Mouse (Mus musculus) embryonic facial prominence, embryonic 13.5 days (tissue): ENCODE results near the gene Hist1h4f. TPM values are rescaled to one million over a fixed set of nuclear protein-coding genes. Genes with fewer than 3 reads are reported as not detected.
"Not testable (repeated sequence)": the region's sequence is repeated elsewhere in the genome, so short reads cannot be mapped to it uniquely, and the experiment has no call there.

ENCODE experiments used
- ATAC-seq: fragments of 200-750 bp; cut with Nextera tagmentation; 2 replicates; pipeline ENCODE4 v1.8.0; 2017; ENCODE audit warnings: low read depth; ENCODE audit not compliant: insufficient number of reproducible peaks, insufficient read depth, low FRiP score, low TSS enrichment
- H3K27ac ChIP-seq: fragments of 300-500 bp; sonication (generic); 2 replicates; pipeline ENCODE4 v1.5.1; 2015; ENCODE audit warnings: moderate library complexity, mild to moderate bottlenecking, inconsistent platforms
- H3K27me3 ChIP-seq: fragments of 300-500 bp; sonication (generic); 2 replicates; pipeline ENCODE4 v1.6.1; 2015; ENCODE audit warnings: mild to moderate bottlenecking, inconsistent platforms
- H3K36me3 ChIP-seq: fragments of 300-500 bp; sonication (generic); 2 replicates; pipeline ENCODE4 v1.6.1; 2015; ENCODE audit warnings: mild to moderate bottlenecking, inconsistent platforms
- H3K4me1 ChIP-seq: fragments of 300-500 bp; sonication (generic); 2 replicates; pipeline ENCODE4 v1.6.1; 2015; ENCODE audit warnings: inconsistent platforms
- H3K4me2 ChIP-seq: fragments of 300-500 bp; sonication (generic); 2 replicates; pipeline ENCODE4 v1.6.1; 2015; ENCODE audit warnings: moderate library complexity, mild to moderate bottlenecking, inconsistent platforms
- H3K4me3 ChIP-seq: fragments of 300-500 bp; sonication (generic); 2 replicates; pipeline ENCODE4 v1.5.1; 2015; ENCODE audit warnings: mild to moderate bottlenecking, inconsistent platforms
- H3K9ac ChIP-seq: fragments of 300-500 bp; sonication (generic); 2 replicates; pipeline ENCODE4 v1.6.1; 2015; ENCODE audit warnings: mild to moderate bottlenecking, inconsistent platforms
- H3K9me3 ChIP-seq: fragments of 300-500 bp; sonication (generic); 2 replicates; pipeline ENCODE4 v1.6.1; 2016; ENCODE audit warnings: inconsistent platforms
- WGBS: fragments of 180-500 bp; shearing (Covaris S2); methylation state at CpG from one replicate; pipeline ENCODE4 v1.1.7; 2015; ENCODE audit warnings: mixed read lengths; 5-methylcytosine and 5-hydroxymethylcytosine counted together
- polyA plus RNA-seq: library from polyadenylated mRNA; unstranded; fragments of >200 nt; fragmentation: Nextera tagmentation; extraction: Ambion mirVana; gene quantifications from 2 replicates; pipeline ENCODE4 v1.2.1, GENCODE M21; 2015

Hist1h4f gene
- polyA plus RNA-seq, 1 experiment from 2014 or later = 2.9 TPM

GRCm38 (mm10) chr13:23546694-23547093 lies 4.8 kb downstream of the Hist1h4f start:
- Histone ChIP-seq H3K9ac (no peak overlapping the region), H3K36me3 (no peaks in the 10 kb centered on the region), H3K27me3 (no peaks in the 10 kb centered on the region), H3K4me2 (0 out of 2 replicates have a peak overlapping the region, but pooled peaks have one; percentile 0), H3K4me1 (peaks cover 6% of the 10 kb centered on the region), H3K4me3 (no peak overlapping the region), H3K27ac (peak overlapping the region; percentile 23; the same call in 1 of the 2 replicates), H3K9me3 (no peaks in the 10 kb centered on the region)
- WGBS = 81% methylated on average over 5 of the region's 5 CpGs
- ATAC-seq = no peak

DNA sequence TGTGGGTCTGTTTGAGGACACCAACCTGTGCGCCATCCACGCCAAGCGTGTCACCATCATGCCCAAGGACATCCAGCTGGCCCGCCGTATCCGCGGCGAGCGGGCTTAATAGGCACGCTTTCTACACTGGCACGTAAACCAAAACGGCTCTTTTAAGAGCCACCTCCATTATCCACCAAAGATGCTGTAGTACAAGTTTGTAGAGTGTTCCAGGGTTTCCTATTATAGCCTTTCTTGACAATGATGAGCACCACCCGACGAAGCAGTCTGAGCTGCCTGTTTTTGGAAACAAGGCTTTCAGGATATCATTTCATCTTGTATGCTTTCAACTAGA lies 6.7 kb downstream of the Hist1h4f start:
- peak overlapping the region; percentile 51 for H3K4me3 ChIP-seq
- H3K9me3 ChIP-seq, H3K36me3 ChIP-seq, H3K27me3 ChIP-seq, H3K4me1 ChIP-seq, ATAC-seq: not testable (repeated sequence)
- peak overlapping the region; percentile 69 for H3K4me2 ChIP-seq
- WGBS = 0% methylated on average over 13 of the region's 14 CpGs
- peak overlapping the region; percentile 76 for H3K9ac ChIP-seq
- H3K27ac ChIP-seq = peak overlapping the region; percentile 97

DNA sequence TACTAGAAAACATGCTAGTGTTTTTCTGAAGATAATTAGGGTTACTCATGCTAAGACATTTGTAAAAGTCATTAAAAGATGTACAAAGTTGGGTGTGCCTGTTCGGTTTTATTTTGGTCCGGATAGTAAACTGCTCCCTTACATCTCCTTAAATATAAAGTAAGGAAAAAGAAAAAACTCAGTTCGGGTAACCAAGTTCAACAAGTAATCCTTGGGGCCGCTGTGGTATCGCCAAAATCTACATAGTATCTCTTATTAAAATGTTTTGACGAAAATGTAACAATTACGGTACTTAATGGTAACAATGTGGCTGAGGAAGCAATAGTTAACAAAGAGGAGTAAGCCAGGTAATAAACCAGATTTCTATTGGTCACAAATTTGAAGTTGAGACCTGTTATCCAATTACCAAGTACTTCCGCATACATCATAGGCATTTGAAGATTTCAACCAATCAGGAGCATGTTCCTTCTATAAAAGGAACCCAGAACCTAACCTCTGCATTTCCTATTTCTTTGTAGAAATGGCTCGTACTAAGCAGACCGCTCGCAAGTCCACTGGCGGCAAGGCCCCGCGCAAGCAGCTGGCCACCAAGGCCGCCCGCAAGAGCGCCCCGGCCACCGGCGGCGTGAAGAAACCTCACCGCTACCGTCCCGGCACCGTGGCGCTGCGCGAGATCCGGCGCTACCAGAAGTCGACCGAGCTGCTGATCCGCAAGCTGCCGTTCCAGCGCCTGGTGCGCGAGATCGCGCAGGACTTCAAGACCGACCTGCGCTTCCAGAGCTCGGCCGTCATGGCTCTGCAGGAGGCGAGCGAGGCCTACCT lies 7.3 kb downstream of the Hist1h4f start, which contains the start of gene Hist1h3f:
Gene Hist1h3f, plus strand, starts transcription at position 88 of the 822 bp plus-strand sequence.
- Histone ChIP-seq H3K9me3 (no peaks in the 10 kb centered on the region), H3K27ac (peak within 1 kb of the TSS; percentile 97), H3K36me3 (no peaks in the 10 kb centered on the region), H3K9ac (peak within 1 kb of the TSS; percentile 76), H3K27me3 (no peaks in the 10 kb centered on the region), H3K4me3 (peak within 1 kb of the TSS; percentile 51), H3K4me1 (no peaks in the 10 kb centered on the region; the same call in 1 of the 2 replicates), H3K4me2 (peak within 1 kb of the TSS; percentile 69)
- ATAC-seq = peak; percentile 91
- under 1% methylated on average over 22 of the region's 45 CpGs for WGBS

DNA sequence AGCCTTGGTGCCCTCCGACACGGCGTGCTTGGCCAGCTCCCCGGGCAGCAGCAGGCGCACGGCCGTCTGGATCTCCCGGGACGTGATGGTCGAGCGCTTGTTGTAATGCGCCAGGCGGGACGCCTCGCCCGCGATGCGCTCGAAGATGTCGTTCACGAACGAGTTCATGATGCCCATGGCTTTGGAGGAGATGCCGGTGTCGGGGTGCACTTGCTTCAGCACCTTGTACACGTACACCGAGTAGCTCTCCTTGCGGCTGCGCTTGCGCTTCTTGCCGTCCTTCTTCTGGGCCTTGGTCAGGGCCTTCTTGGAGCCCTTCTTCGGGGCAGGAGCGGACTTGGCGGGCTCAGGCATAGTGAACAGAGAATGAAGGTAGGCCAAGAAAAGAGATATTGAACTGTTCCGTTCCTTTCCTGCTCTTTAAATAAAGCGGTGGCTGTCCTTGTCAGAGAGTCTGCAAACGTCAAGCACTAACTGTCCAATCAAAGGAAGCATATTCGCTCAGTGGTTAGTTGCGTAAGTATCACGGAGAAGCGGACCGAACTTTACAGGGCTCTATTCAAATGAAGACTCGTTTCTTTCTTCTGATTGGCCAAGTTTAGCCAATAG lies 8.3 kb downstream of the Hist1h4f start, which contains the start of gene Hist1h2bh:
Gene Hist1h2bh, minus strand, starts transcription at position 394 of the 609 bp plus-strand sequence.
- Histone ChIP-seq H3K4me3 (peak within 1 kb of the TSS; percentile 51), H3K4me2 (peak within 1 kb of the TSS; percentile 69), H3K27ac (peak within 1 kb of the TSS; percentile 97), H3K9ac (peak within 1 kb of the TSS; percentile 74)
- not testable (repeated sequence) for H3K9me3 ChIP-seq, H3K4me1 ChIP-seq, H3K27me3 ChIP-seq, H3K36me3 ChIP-seq
- WGBS = under 1% methylated on average over 27 of the region's 42 CpGs
- peak; percentile 91 for ATAC-seq

- not testable (repeated sequence) for ATAC-seq, H3K36me3 ChIP-seq, H3K9me3 ChIP-seq, H3K4me1 ChIP-seq, H3K27me3 ChIP-seq
- 3% methylated on average over 3 of the region's 3 CpGs for WGBS
- Histone ChIP-seq H3K4me3 (peak overlapping the region; percentile 51), H3K27ac (peak overlapping the region; percentile 92), H3K4me2 (peak overlapping the region; percentile 68), H3K9ac (peak overlapping the region; percentile 74)
Measured at GRCm38 (mm10) chr13:23542225-23542980, 9.0 kb downstream of the Hist1h4f start.

DNA sequence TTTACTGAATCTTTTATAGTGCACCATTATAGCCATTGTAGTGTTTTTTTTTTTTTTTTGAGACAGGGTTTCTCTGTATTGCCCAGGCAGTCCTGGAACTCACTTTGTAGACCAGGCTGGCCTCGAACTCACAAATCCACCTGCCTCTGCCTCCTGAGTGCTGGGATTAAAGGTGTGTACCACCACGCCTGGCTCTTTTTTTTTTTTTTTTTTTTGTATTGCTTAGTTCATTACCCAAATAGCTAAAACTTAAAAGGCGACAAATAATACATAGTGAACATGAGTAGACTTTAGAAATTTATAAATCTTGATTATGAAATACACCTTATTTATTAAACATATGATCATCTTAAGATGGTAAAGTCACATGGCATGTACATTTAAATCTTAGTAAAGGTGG lies 10.0 kb downstream of the Hist1h4f start:
- WGBS = 71% methylated on average over 3 of the region's 3 CpGs
- no peaks in the 10 kb centered on the region for H3K9me3 ChIP-seq
- peaks cover 10% of the 10 kb centered on the region for H3K4me1 ChIP-seq
- H3K4me2 ChIP-seq = peak overlapping the region; percentile 68; the same call in 1 of the 2 replicates
- no peaks in the 10 kb centered on the region for H3K36me3 ChIP-seq
- no peak overlapping the region for H3K9ac ChIP-seq
- no peak for ATAC-seq
- H3K4me3 ChIP-seq = no peak overlapping the region
- no peak overlapping the region for H3K27ac ChIP-seq
- H3K27me3 ChIP-seq = no peaks in the 10 kb centered on the region

- not testable (repeated sequence) for H3K4me2 ChIP-seq, H3K36me3 ChIP-seq, ATAC-seq, H3K9me3 ChIP-seq, H3K27me3 ChIP-seq, H3K9ac ChIP-seq, H3K27ac ChIP-seq, H3K4me3 ChIP-seq
- H3K4me1 ChIP-seq = peaks cover 14% of the 10 kb centered on the region
- 68% methylated on average over 1 of the region's 1 CpGs for WGBS
Measured at GRCm38 (mm10) chr13:23539821-23540220, 11.6 kb downstream of the Hist1h4f start.

GRCm38 (mm10) chr13:23538249-23538648 lies 13.2 kb downstream of the Hist1h4f start:
- H3K4me1 ChIP-seq = peaks cover 20% of the 10 kb centered on the region
- H3K4me2 ChIP-seq = peak overlapping the region; percentile 24
- no peak overlapping the region for H3K4me3 ChIP-seq
- 0 out of 2 replicates have a peak overlapping the region, but pooled peaks have one; percentile 12 for H3K9ac ChIP-seq
- H3K27me3 ChIP-seq = no peaks in the 10 kb centered on the region
- H3K27ac ChIP-seq = 0 out of 2 replicates have a peak overlapping the region, but pooled peaks have one; percentile 48
- H3K9me3 ChIP-seq = no peaks in the 10 kb centered on the region
- WGBS = 59% methylated on average over 5 of the region's 5 CpGs
- ATAC-seq = no peak
- H3K36me3 ChIP-seq = no peaks in the 10 kb centered on the region

DNA sequence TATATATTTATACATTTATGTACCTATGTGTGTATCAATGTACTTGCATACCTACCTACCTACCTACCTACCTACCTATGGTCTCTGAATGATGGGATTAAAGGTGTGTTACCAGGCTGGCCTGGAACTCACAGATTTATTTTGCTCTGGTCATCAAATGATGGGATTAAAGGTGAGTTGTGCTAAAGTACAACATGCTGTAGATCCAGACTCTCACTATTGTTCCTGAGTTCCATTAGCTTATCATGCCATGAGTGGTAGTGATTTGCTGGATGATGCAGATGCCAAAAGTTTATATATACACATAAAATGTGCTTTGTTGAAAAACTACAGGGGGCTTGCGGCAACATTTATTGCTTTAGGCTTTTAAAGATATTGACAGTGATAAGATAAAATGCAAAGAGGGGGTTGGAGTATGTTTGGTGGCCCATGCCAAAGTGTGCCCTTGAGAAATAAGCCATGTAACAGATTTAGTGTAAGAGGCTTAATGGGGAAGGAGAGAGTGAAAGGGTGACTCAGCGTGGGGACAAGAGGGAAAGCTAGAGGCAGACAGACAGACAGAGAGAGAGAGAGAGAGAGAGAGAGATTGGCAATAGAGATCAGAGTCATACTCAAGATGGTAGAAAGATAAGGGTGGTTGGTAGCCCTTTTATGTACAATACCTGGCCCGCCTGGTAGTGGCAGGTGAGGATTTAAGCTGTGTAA lies 14.3 kb downstream of the Hist1h4f start:
- peak overlapping the region; percentile 66 for H3K4me2 ChIP-seq
- peaks cover 30% of the 10 kb centered on the region for H3K4me1 ChIP-seq
- 74% methylated on average over 3 of the region's 3 CpGs for WGBS
- peak overlapping the region; percentile 54; the same call in 1 of the 2 replicates for H3K9ac ChIP-seq
- no peak for ATAC-seq
- H3K27ac ChIP-seq = peak overlapping the region; percentile 60
- H3K27me3 ChIP-seq = no peaks in the 10 kb centered on the region
- H3K9me3 ChIP-seq = no peaks in the 10 kb centered on the region
- H3K4me3 ChIP-seq = peak overlapping the region; percentile 54
- H3K36me3 ChIP-seq = no peaks in the 10 kb centered on the region

GRCm38 (mm10) chr13:23536076-23536822 lies 15.2 kb downstream of the Hist1h4f start:
- H3K4me3 ChIP-seq = peak overlapping the region; percentile 54
- H3K36me3 ChIP-seq = no peaks in the 10 kb centered on the region
- peak overlapping the region; percentile 66 for H3K9ac ChIP-seq
- peak overlapping the region; percentile 66 for H3K4me2 ChIP-seq
- ATAC-seq = no peak
- no peaks in the 10 kb centered on the region for H3K9me3 ChIP-seq
- H3K4me1 ChIP-seq = peaks cover 32% of the 10 kb centered on the region
- WGBS = 16% methylated on average over 7 of the region's 7 CpGs
- peak overlapping the region; percentile 97 for H3K27ac ChIP-seq
- H3K27me3 ChIP-seq = no peaks in the 10 kb centered on the region
